Mouse (Mus musculus) MEL (cell line): ENCODE results near the gene Lipo2.
"Not testable (repeated sequence)": the region's sequence is repeated elsewhere in the genome, so short reads cannot be mapped to it uniquely, and the experiment has no call there.

ENCODE experiments used
- CTCF ChIP-seq, 3 experiments: IDR thresholded peaks in 2 of 3; conservative IDR thresholded peaks in 1 of 3; 2 replicates each; pipeline ENCODE4 v1.5.1; 2011 to 2012; ENCODE audit warnings: low read length in 3 of 3, low read depth in 2 of 3, mild to moderate bottlenecking in 2 of 3, improper control_type of control experiment in 1 of 3, inconsistent platforms in 1 of 3, mixed read lengths in 1 of 3, moderate library complexity in 1 of 3; ENCODE audit not compliant: control insufficient read depth in 1 of 3, insufficient read depth in 1 of 3, poor library complexity in 1 of 3, severe bottlenecking in 1 of 3
- POLR2A ChIP-seq, 2 experiments: IDR thresholded peaks; 2 replicates each; pipeline ENCODE4 v1.6.1; 2011 to 2012; ENCODE audit warnings: low read length in 2 of 2, mild to moderate bottlenecking in 2 of 2, control low read depth in 1 of 2, improper control_type of control experiment in 1 of 2, low read depth in 1 of 2, moderate library complexity in 1 of 2; ENCODE audit not compliant: control insufficient read depth in 1 of 2, insufficient read depth in 1 of 2, poor library complexity in 1 of 2

- TF ChIP-seq POLR2A (IDR thresholded peaks at IDR 0.05; ENCODE audit: control insufficient read depth in 1 of 2, insufficient read depth in 1 of 2, low read depth in 1 of 2, low read length in 2 of 2, poor library complexity in 1 of 2); CTCF (IDR thresholded peaks at IDR 0.05 in 2 of 3, conservative IDR thresholded peaks at IDR 0.05 in 1 of 3; ENCODE audit: control insufficient read depth in 1 of 3, insufficient read depth in 1 of 3, low read depth in 2 of 3, low read length in 3 of 3, poor library complexity in 1 of 3, severe bottlenecking in 1 of 3): not testable (repeated sequence)
Measured at GRCm38 (mm10) chr19:33761287-33762086, 10.3 kb upstream of the Lipo2 start, which contains the start of gene Lipo3.
